Mouse (Mus musculus) kidney, adult 10 weeks (tissue): ENCODE results near the gene Obp2a. TPM values are rescaled to one million over a fixed set of nuclear protein-coding genes. Genes with fewer than 3 reads are reported as not detected.

Experiments used
- polyA plus RNA-seq: library from polyadenylated mRNA; stranded (reverse); fragments of 350-450 nt; fragmentation: Illumina TruSeq; extraction: RNeasy Lipid Tissue Mini Kit (QIAGEN cat#74804); gene quantifications from one replicate; pipeline ENCODE4 v1.2.3, GENCODE M21; 2014; ENCODE audit warnings: low read depth, low replicate concordance

Gene Obp2a
- not detected for polyA plus RNA-seq

GRCm38 (mm10) chr2:25699743-25700142 is at the start of gene Obp2a:
TSS of gene Obp2a (plus strand) at chr2:25700043.

GRCm38 (mm10) chr2:25652902-25653301 is 46.9 kb upstream of the Obp2a start, which contains the start of gene Lcn8:
TSS of gene Lcn8 (plus strand) at chr2:25653120.

GRCm38 (mm10) chr2:25657652-25658051 is 42.2 kb upstream of the Obp2a start, which contains the start of gene Lcn5:
TSS of gene Lcn5 (plus strand) at chr2:25657952.

GRCm38 (mm10) chr2:25676486-25676885 is 23.4 kb upstream of the Obp2a start, which contains the start of gene Lcn6:
TSS of gene Lcn6 (plus strand) at chr2:25676786.

GRCm38 (mm10) chr2:25682426-25682825 is 17.4 kb upstream of the Obp2a start, which contains the start of gene Lcn10:
TSS of gene Lcn10 (plus strand) at chr2:25682726.

GRCm38 (mm10) chr2:25706643-25707481 is 7.0 kb downstream of the Obp2a start, which contains the start of gene Bmyc:
TSS of gene Bmyc (plus strand) at chr2:25706739.

GRCm38 (mm10) chr2:25736709-25737108 is 36.9 kb downstream of the Obp2a start, which contains the start of gene Obp2b:
TSS of gene Obp2b (plus strand) at chr2:25737009.

Other genes starting within 250 kb of the Obp2a start
- not detected for gene Clic3, start 243.2 kb upstream of the Obp2a start, polyA plus RNA-seq
- gene Paxx, start 238.9 kb upstream of the Obp2a start, polyA plus RNA-seq: 2.2 TPM
- not detected for gene Ptgds, start 230.0 kb upstream of the Obp2a start, polyA plus RNA-seq
- gene Lcn12, start 206.1 kb upstream of the Obp2a start, polyA plus RNA-seq: not detected
- 0.40 TPM for gene Fbxw5, start 199.3 kb upstream of the Obp2a start, polyA plus RNA-seq
- gene C8g, start 198.3 kb upstream of the Obp2a start, polyA plus RNA-seq: 1.7 TPM
- 0.65 TPM for gene Traf2, start 153.1 kb upstream of the Obp2a start, polyA plus RNA-seq
- 0.89 TPM for gene Edf1, start 142.2 kb upstream of the Obp2a start, polyA plus RNA-seq
- not detected for gene Mamdc4, start 125.2 kb upstream of the Obp2a start, polyA plus RNA-seq
- 1.1 TPM for gene Phpt1, start 124.8 kb upstream of the Obp2a start, polyA plus RNA-seq
- not detected for gene Ajm1, start 118.3 kb upstream of the Obp2a start, polyA plus RNA-seq
- gene Rabl6, start 91.5 kb upstream of the Obp2a start, polyA plus RNA-seq: 37.2 TPM
- gene Ccdc183, start 82.4 kb upstream of the Obp2a start, polyA plus RNA-seq: not detected
- gene Tmem141, start 78.0 kb upstream of the Obp2a start, polyA plus RNA-seq: 4.8 TPM
- not detected for gene Fcna, start 72.0 kb upstream of the Obp2a start, polyA plus RNA-seq
- not detected for gene Lcn8, start 46.9 kb upstream of the Obp2a start, polyA plus RNA-seq
- not detected for gene Lcn5, start 42.1 kb upstream of the Obp2a start, polyA plus RNA-seq
- gene Lcn6, start 23.3 kb upstream of the Obp2a start, polyA plus RNA-seq: not detected
- gene Lcn10, start 17.3 kb upstream of the Obp2a start, polyA plus RNA-seq: not detected
- gene Bmyc, start 6.7 kb downstream of the Obp2a start, polyA plus RNA-seq: 2.8 TPM
- gene Obp2b, start 37.0 kb downstream of the Obp2a start, polyA plus RNA-seq: not detected
- not detected for gene Lcn3, start 65.5 kb downstream of the Obp2a start, polyA plus RNA-seq
- not detected for gene Lcn11, start 77.0 kb downstream of the Obp2a start, polyA plus RNA-seq
- not detected for gene Gm13539, start 82.2 kb downstream of the Obp2a start, polyA plus RNA-seq
- gene Glt6d1, start 115.8 kb downstream of the Obp2a start, polyA plus RNA-seq: not detected
- not detected for gene Lcn9, start 123.1 kb downstream of the Obp2a start, polyA plus RNA-seq
- not detected for gene Sohlh1, start 147.2 kb downstream of the Obp2a start, polyA plus RNA-seq
- gene Kcnt1, start 163.7 kb downstream of the Obp2a start, polyA plus RNA-seq: 0.97 TPM